Mouse (Mus musculus) liver, embryonic 13.5 days (tissue): ENCODE data around the gene Dcaf7. TPM values are rescaled to one million over a fixed set of nuclear protein-coding genes. Genes with fewer than 3 reads are reported as not detected.

Source experiments
- polyA plus RNA-seq: library from polyadenylated mRNA; unstranded; fragments of >200 nt; fragmentation: Nextera tagmentation; extraction: Ambion mirVana; gene quantifications from 2 replicates; pipeline ENCODE4 v1.2.1, GENCODE M21; 2015

Gene Dcaf7
- polyA plus RNA-seq, 1 experiment from 2014 or later: 25.3 TPM

Other genes starting within 250 kb of the Dcaf7 start
- gene Cyb561, start 83.5 kb upstream of the Dcaf7 start, polyA plus RNA-seq: 1.9 TPM in 2 replicates
- 0.02 and 0.05 TPM in 2 replicates for gene Ace, start 68.9 kb upstream of the Dcaf7 start, polyA plus RNA-seq
- not detected in 2 replicates for gene Ace3, start 42.2 kb upstream of the Dcaf7 start, polyA plus RNA-seq
- 0.03 TPM in 1 of 2 replicates, not detected in the other for gene Kcnh6, start 28.7 kb upstream of the Dcaf7 start, polyA plus RNA-seq
- 8.1 and 8.3 TPM in 2 replicates for gene Taco1, start 29.2 kb downstream of the Dcaf7 start, polyA plus RNA-seq
- 4.5 and 4.8 TPM in 2 replicates for gene Map3k3, start 47.7 kb downstream of the Dcaf7 start, polyA plus RNA-seq
- gene Gm10840, start 124.0 kb downstream of the Dcaf7 start, polyA plus RNA-seq: not detected in 2 replicates
- 82.2 and 87.8 TPM in 2 replicates for gene Limd2, start 124.0 kb downstream of the Dcaf7 start, polyA plus RNA-seq
- gene Strada, start 165.3 kb downstream of the Dcaf7 start, polyA plus RNA-seq: 9.4 and 10.5 TPM in 2 replicates
- 41.5 and 50.9 TPM in 2 replicates for gene Ccdc47, start 179.5 kb downstream of the Dcaf7 start, polyA plus RNA-seq
- gene Ddx42, start 180.1 kb downstream of the Dcaf7 start, polyA plus RNA-seq: 26.8 and 31.6 TPM in 2 replicates
- 55.4 and 66.0 TPM in 2 replicates for gene Ftsj3, start 219.2 kb downstream of the Dcaf7 start, polyA plus RNA-seq
- 204 and 210 TPM in 2 replicates for gene Psmc5, start 219.3 kb downstream of the Dcaf7 start, polyA plus RNA-seq
- gene Smarcd2, start 236.1 kb downstream of the Dcaf7 start, polyA plus RNA-seq: 27.8 and 29.2 TPM in 2 replicates
- 0.27 and 0.39 TPM in 2 replicates for gene Tcam1, start 239.8 kb downstream of the Dcaf7 start, polyA plus RNA-seq